In the genomic region with DNA sequence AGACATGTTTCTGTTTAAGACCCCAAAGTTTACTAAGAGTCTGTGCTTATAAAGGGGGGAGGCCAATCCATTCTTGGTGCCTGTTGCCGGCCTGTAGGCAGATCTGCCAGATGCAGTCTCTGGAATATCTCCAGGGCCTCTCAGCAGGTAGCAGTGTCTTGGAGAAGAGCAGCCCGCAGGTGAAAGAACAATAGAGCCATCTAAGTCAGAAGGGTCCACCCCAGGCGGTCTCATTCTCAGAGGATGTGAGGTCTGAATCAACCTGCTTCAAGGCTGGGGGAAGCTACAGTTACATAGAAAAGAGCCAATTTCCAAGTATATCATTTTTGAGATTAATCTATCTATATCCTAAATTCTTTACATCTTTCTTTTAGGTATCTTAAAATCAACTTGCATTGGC, we compare ENCODE assay signal across 21 mouse cellular contexts.
"Had no signal": no experiment of that assay in that cellular context is flagged by ENCODE, and none has a peak within 500 bp of the region (broad histone marks: within the 10 kb centered on the region; RNA-seq: fewer than 3 reads in every experiment).

No protein-coding gene starts in this region.

- H3K27me3 ChIP-seq: kidney, embryonic 15.5 days; midbrain, embryonic 13.5 days; neural tube, embryonic 13.5 days; stomach, embryonic 15.5 days had no signal

- ATAC-seq: liver, postnatal 0 days; lung, postnatal 0 days; midbrain, embryonic 13.5 days; midbrain, embryonic 16.5 days had no signal

- H3K9ac ChIP-seq: kidney, embryonic 15.5 days; liver, embryonic 14.5 days; liver, postnatal 0 days; lung, embryonic 14.5 days; midbrain, embryonic 13.5 days; neural tube, embryonic 13.5 days; stomach, embryonic 15.5 days had no signal

- H3K9me3 ChIP-seq: kidney, embryonic 15.5 days; midbrain, embryonic 13.5 days; neural tube, embryonic 13.5 days; stomach, embryonic 15.5 days had no signal

- H3K4me1 ChIP-seq: kidney, embryonic 15.5 days; midbrain, embryonic 13.5 days; neural tube, embryonic 13.5 days; stomach, embryonic 15.5 days had no signal

- DNase-seq: kidney, adult 8-10 months; kidney, postnatal 10 days; kidney, postnatal 36 days; layer of hippocampus, postnatal 36 days; liver, postnatal 0 days; lung, embryonic 14.5 days; retina, postnatal 1 day; right cerebral cortex, postnatal 25 days; spleen, adult 18-20 months; thymus, postnatal 25 days had no signal

- H3K4me3 ChIP-seq: kidney, embryonic 15.5 days; left cerebral cortex, adult 2 months; midbrain, embryonic 13.5 days; myocyte; neural tube, embryonic 13.5 days; stomach, embryonic 15.5 days had no signal

- H3K4me2 ChIP-seq: kidney, embryonic 15.5 days; liver, embryonic 11.5 days; lung, embryonic 14.5 days; midbrain, embryonic 13.5 days; neural tube, embryonic 13.5 days; stomach, embryonic 15.5 days had no signal

- H3K36me3 ChIP-seq: kidney, embryonic 15.5 days; midbrain, embryonic 13.5 days; neural tube, embryonic 13.5 days; stomach, embryonic 15.5 days had no signal

- H3K27ac ChIP-seq: kidney, embryonic 15.5 days; left cerebral cortex, adult 2 months; liver, embryonic 14.5 days; macrophage; midbrain, embryonic 13.5 days; neural tube, embryonic 13.5 days; stomach, embryonic 15.5 days had no signal
